Mouse (Mus musculus) intestine, embryonic 15.5 days (tissue): ENCODE measurements around the gene Rdh16f1. TPM values are rescaled to one million over a fixed set of nuclear protein-coding genes. Genes with fewer than 3 reads are reported as not detected.

ENCODE experiments used
- ATAC-seq: fragments of 200-750 bp; cut with Nextera tagmentation; 2 replicates; pipeline ENCODE4 v1.8.0; 2017; ENCODE audit warnings: moderate TSS enrichment, moderate library complexity
- H3K27ac ChIP-seq: fragments of 300-500 bp; sonication (generic); 2 replicates; pipeline ENCODE4 v1.5.1; 2015; ENCODE audit warnings: mild to moderate bottlenecking, inconsistent platforms
- H3K27me3 ChIP-seq: fragments of 300-500 bp; sonication (generic); replicated peaks from 2 replicates; pipeline ENCODE4 v1.6.1; 2015; ENCODE audit warnings: inconsistent platforms
- H3K36me3 ChIP-seq: fragments of 300-500 bp; sonication (generic); 2 replicates; pipeline ENCODE4 v1.6.1; 2015; ENCODE audit warnings: inconsistent platforms
- H3K4me1 ChIP-seq: fragments of 300-500 bp; sonication (generic); replicated peaks from 2 replicates; pipeline ENCODE4 v1.6.1; 2015; ENCODE audit warnings: inconsistent platforms
- H3K4me2 ChIP-seq: fragments of 300-500 bp; sonication (generic); replicated peaks from 2 replicates; pipeline ENCODE4 v1.6.1; 2015; ENCODE audit warnings: mild to moderate bottlenecking, inconsistent platforms
- H3K4me3 ChIP-seq: fragments of 300-500 bp; sonication (generic); replicated peaks from 2 replicates; pipeline ENCODE4 v1.5.1; 2015; ENCODE audit warnings: inconsistent platforms
- H3K9ac ChIP-seq: fragments of 300-500 bp; sonication (generic); 2 replicates; pipeline ENCODE4 v1.6.1; 2015; ENCODE audit warnings: inconsistent platforms
- H3K9me3 ChIP-seq: fragments of 300-500 bp; sonication (generic); 2 replicates; pipeline ENCODE4 v1.6.1; 2016; ENCODE audit warnings: inconsistent platforms
- WGBS: fragments of 180-500 bp; shearing (Covaris S2); methylation state at CpG from one replicate; pipeline ENCODE4 v1.1.7; 2015; 5-methylcytosine and 5-hydroxymethylcytosine counted together
- polyA plus RNA-seq: library from polyadenylated mRNA; unstranded; fragments of >200 nt; fragmentation: Nextera tagmentation; extraction: Ambion mirVana; gene quantifications from 2 replicates; pipeline ENCODE4 v1.2.1, GENCODE M21; 2015

Rdh16f1 gene
- polyA plus RNA-seq, 1 experiment from 2014 or later = not detected

- H3K27me3 ChIP-seq = no peaks in the 10 kb centered on the region
- H3K27ac ChIP-seq = no peak overlapping the region
- no peak overlapping the region for H3K9ac ChIP-seq
- 70% methylated on average over 4 of the region's 4 CpGs for WGBS
- H3K36me3 ChIP-seq = peaks cover 6% of the 10 kb centered on the region
- H3K9me3 ChIP-seq = no peaks in the 10 kb centered on the region
- 0 out of 2 replicates have a peak, but pooled peaks cover 5% of the 10 kb centered on the region for H3K4me1 ChIP-seq
- no peak for ATAC-seq
- no peak overlapping the region for H3K4me2 ChIP-seq
- no peak overlapping the region for H3K4me3 ChIP-seq
These were observed 22.7 kb upstream of the Rdh16f1 start for GRCm38 (mm10) chr10:127736916-127737315.

- ATAC-seq = no peak
- H3K9ac ChIP-seq = no peak overlapping the region
- 44% methylated on average over 2 of the region's 2 CpGs for WGBS
- H3K9me3 ChIP-seq = no peaks in the 10 kb centered on the region
- H3K27ac ChIP-seq = no peak overlapping the region
- H3K36me3 ChIP-seq = peaks cover 13% of the 10 kb centered on the region
- no peaks in the 10 kb centered on the region for H3K27me3 ChIP-seq
- H3K4me3 ChIP-seq = no peak overlapping the region
- H3K4me1 ChIP-seq = 0 out of 2 replicates have a peak, but pooled peaks cover 5% of the 10 kb centered on the region
- H3K4me2 ChIP-seq = no peak overlapping the region
These were observed 22.0 kb upstream of the Rdh16f1 start for GRCm38 (mm10) chr10:127737552-127737951.

GRCm38 (mm10) chr10:127738151-127738882 lies 21.3 kb upstream of the Rdh16f1 start:
- Histone ChIP-seq H3K36me3 (peaks cover 20% of the 10 kb centered on the region), H3K4me2 (peak overlapping the region; percentile 70), H3K9ac (no peak overlapping the region), H3K4me1 (0 out of 2 replicates have a peak, but pooled peaks cover 5% of the 10 kb centered on the region), H3K27me3 (no peaks in the 10 kb centered on the region), H3K9me3 (no peaks in the 10 kb centered on the region), H3K4me3 (no peak overlapping the region), H3K27ac (peak overlapping the region; percentile 85)
- ATAC-seq = peak; percentile 75
- 32% methylated on average over 13 of the region's 13 CpGs for WGBS

GRCm38 (mm10) chr10:127739083-127739660 lies 20.4 kb upstream of the Rdh16f1 start, which contains the start of gene Zbtb39:
Gene Zbtb39, plus strand, starts transcription at chr10:127739538.
- Histone ChIP-seq H3K4me3 (peak within 1 kb of the TSS; percentile 98), H3K9me3 (no peaks in the 10 kb centered on the region), H3K27ac (peak within 1 kb of the TSS; percentile 85), H3K4me1 (0 out of 2 replicates have a peak, but pooled peaks cover 5% of the 10 kb centered on the region), H3K36me3 (peaks cover 29% of the 10 kb centered on the region), H3K27me3 (no peaks in the 10 kb centered on the region), H3K9ac (peak within 1 kb of the TSS; percentile 97), H3K4me2 (peak within 1 kb of the TSS; percentile 70)
- peak; percentile 78 for ATAC-seq
- under 1% methylated on average over 40 of the region's 61 CpGs for WGBS

- 0 out of 2 replicates have a peak, but pooled peaks cover 5% of the 10 kb centered on the region for H3K4me1 ChIP-seq
- peak; percentile 57 for ATAC-seq
- H3K9ac ChIP-seq = peak overlapping the region; percentile 97
- under 1% methylated on average over 51 of the region's 55 CpGs for WGBS
- H3K36me3 ChIP-seq = peaks cover 34% of the 10 kb centered on the region
- no peaks in the 10 kb centered on the region for H3K9me3 ChIP-seq
- no peaks in the 10 kb centered on the region for H3K27me3 ChIP-seq
- peak overlapping the region; percentile 70 for H3K4me2 ChIP-seq
- peak overlapping the region; percentile 85 for H3K27ac ChIP-seq
- peak overlapping the region; percentile 98 for H3K4me3 ChIP-seq
These were observed 19.9 kb upstream of the Rdh16f1 start for GRCm38 (mm10) chr10:127739661-127740161.

GRCm38 (mm10) chr10:127744661-127745060 lies 14.9 kb upstream of the Rdh16f1 start:
- H3K27ac ChIP-seq = no peak overlapping the region
- no peak for ATAC-seq

GRCm38 (mm10) chr10:127745886-127746285 lies 13.7 kb upstream of the Rdh16f1 start:
- no peak overlapping the region for H3K9ac ChIP-seq
- 72% methylated on average over 5 of the region's 5 CpGs for WGBS
- no peaks in the 10 kb centered on the region for H3K27me3 ChIP-seq
- no peak overlapping the region for H3K4me2 ChIP-seq
- no peaks in the 10 kb centered on the region for H3K9me3 ChIP-seq
- no peak overlapping the region for H3K27ac ChIP-seq
- peaks cover 9% of the 10 kb centered on the region for H3K4me1 ChIP-seq
- no peak for ATAC-seq
- peaks cover 49% of the 10 kb centered on the region for H3K36me3 ChIP-seq
- no peak overlapping the region for H3K4me3 ChIP-seq

More at GRCm38 (mm10) chr10:127744661-127745060, 14.9 kb upstream of the Rdh16f1 start:
- WGBS = 65% methylated on average over 5 of the region's 5 CpGs
- H3K4me2 ChIP-seq = no peak overlapping the region
- no peaks in the 10 kb centered on the region for H3K27me3 ChIP-seq
- H3K4me1 ChIP-seq = peaks cover 14% of the 10 kb centered on the region
- peaks cover 49% of the 10 kb centered on the region for H3K36me3 ChIP-seq
- no peaks in the 10 kb centered on the region for H3K9me3 ChIP-seq
- H3K4me3 ChIP-seq = no peak overlapping the region
- H3K9ac ChIP-seq = no peak overlapping the region

- 90% methylated on average over 8 of the region's 8 CpGs for WGBS
- Histone ChIP-seq H3K9ac (no peak overlapping the region), H3K27ac (no peak overlapping the region)
These were observed 12.3 kb upstream of the Rdh16f1 start for GRCm38 (mm10) chr10:127747254-127747653.

GRCm38 (mm10) chr10:127748847-127749612 lies 10.6 kb upstream of the Rdh16f1 start:
- H3K4me1 ChIP-seq = peaks cover 9% of the 10 kb centered on the region
- H3K4me2 ChIP-seq = peak overlapping the region; percentile 30
- peaks cover 22% of the 10 kb centered on the region for H3K36me3 ChIP-seq
- H3K9me3 ChIP-seq = no peaks in the 10 kb centered on the region
- H3K27me3 ChIP-seq = no peaks in the 10 kb centered on the region
- WGBS = 9% methylated on average over 8 of the region's 8 CpGs
- H3K9ac ChIP-seq = no peak overlapping the region
- peak; percentile 45; the same call in 1 of the 2 replicates for ATAC-seq
- no peak overlapping the region for H3K27ac ChIP-seq
- no peak overlapping the region for H3K4me3 ChIP-seq

More at GRCm38 (mm10) chr10:127747254-127747653, 12.3 kb upstream of the Rdh16f1 start:
- Histone ChIP-seq H3K4me1 (peaks cover 9% of the 10 kb centered on the region), H3K27me3 (no peaks in the 10 kb centered on the region), H3K4me3 (no peak overlapping the region), H3K36me3 (peaks cover 39% of the 10 kb centered on the region), H3K9me3 (no peaks in the 10 kb centered on the region), H3K4me2 (no peak overlapping the region)
- ATAC-seq = no peak

- H3K36me3 ChIP-seq = peaks cover 11% of the 10 kb centered on the region; the same call in 1 of the 2 replicates
- H3K27me3 ChIP-seq = no peaks in the 10 kb centered on the region
- H3K4me3 ChIP-seq = 0 out of 2 replicates have a peak overlapping the region, but pooled peaks have one; percentile 4
- WGBS = 55% methylated on average over 24 of the region's 24 CpGs
- peaks cover 9% of the 10 kb centered on the region for H3K4me1 ChIP-seq
- H3K9me3 ChIP-seq = no peaks in the 10 kb centered on the region
- no peak for ATAC-seq
- no peak overlapping the region for H3K9ac ChIP-seq
- no peak overlapping the region for H3K27ac ChIP-seq
- H3K4me2 ChIP-seq = peak overlapping the region; percentile 43
These were observed 9.3 kb upstream of the Rdh16f1 start for GRCm38 (mm10) chr10:127750136-127750777.

- peaks cover 3% of the 10 kb centered on the region; the same call in 1 of the 2 replicates for H3K36me3 ChIP-seq
- no peaks in the 10 kb centered on the region for H3K9me3 ChIP-seq
- H3K4me2 ChIP-seq = no peak within 1 kb of the TSS
- no peak for ATAC-seq
- H3K4me1 ChIP-seq = peaks cover 16% of the 10 kb centered on the region
- H3K4me3 ChIP-seq = no peak within 1 kb of the TSS
- H3K27me3 ChIP-seq = no peaks in the 10 kb centered on the region
- 38% methylated on average over 8 of the region's 8 CpGs for WGBS
- no peak within 1 kb of the TSS for H3K9ac ChIP-seq
- H3K27ac ChIP-seq = no peak within 1 kb of the TSS
These were observed 8.0 kb upstream of the Rdh16f1 start, which contains the start of gene Gpr182 for GRCm38 (mm10) chr10:127751548-127751947. Gene Gpr182, minus strand, starts transcription at chr10:127751732.
